Mouse (Mus musculus) megakaryocyte progenitor cell, adult 5-6 weeks (primary cell): ENCODE measurements around the gene Igf1. TPM values are rescaled to one million over a fixed set of nuclear protein-coding genes. Genes with fewer than 3 reads are reported as not detected.
A peak's percentile ranks its signal among the peaks of the same experiment; 100 is the strongest.

Experiments
- ATAC-seq: replicated peaks from 2 replicates; pipeline ENCODE4 v1.8.0; 2016; ENCODE audit warnings: mild to moderate bottlenecking, moderate TSS enrichment, inconsistent platforms; ENCODE audit not compliant: poor library complexity
- total RNA-seq, 2 experiments: library from RNA; stranded (forward) in 1 of 2; stranded (reverse) in 1 of 2; fragments of 157-497, 149-512 nt in 1 of 2; fragments of 200-1000 nt in 1 of 2; gene quantifications; 2 replicates each; pipeline versions ENCODE4 v1.2.3 to v1.2.4; 2015 to 2017

Igf1 gene
- total RNA-seq, 2 experiments from 2014 or later, result 0.04 to 0.49 TPM

DNA sequence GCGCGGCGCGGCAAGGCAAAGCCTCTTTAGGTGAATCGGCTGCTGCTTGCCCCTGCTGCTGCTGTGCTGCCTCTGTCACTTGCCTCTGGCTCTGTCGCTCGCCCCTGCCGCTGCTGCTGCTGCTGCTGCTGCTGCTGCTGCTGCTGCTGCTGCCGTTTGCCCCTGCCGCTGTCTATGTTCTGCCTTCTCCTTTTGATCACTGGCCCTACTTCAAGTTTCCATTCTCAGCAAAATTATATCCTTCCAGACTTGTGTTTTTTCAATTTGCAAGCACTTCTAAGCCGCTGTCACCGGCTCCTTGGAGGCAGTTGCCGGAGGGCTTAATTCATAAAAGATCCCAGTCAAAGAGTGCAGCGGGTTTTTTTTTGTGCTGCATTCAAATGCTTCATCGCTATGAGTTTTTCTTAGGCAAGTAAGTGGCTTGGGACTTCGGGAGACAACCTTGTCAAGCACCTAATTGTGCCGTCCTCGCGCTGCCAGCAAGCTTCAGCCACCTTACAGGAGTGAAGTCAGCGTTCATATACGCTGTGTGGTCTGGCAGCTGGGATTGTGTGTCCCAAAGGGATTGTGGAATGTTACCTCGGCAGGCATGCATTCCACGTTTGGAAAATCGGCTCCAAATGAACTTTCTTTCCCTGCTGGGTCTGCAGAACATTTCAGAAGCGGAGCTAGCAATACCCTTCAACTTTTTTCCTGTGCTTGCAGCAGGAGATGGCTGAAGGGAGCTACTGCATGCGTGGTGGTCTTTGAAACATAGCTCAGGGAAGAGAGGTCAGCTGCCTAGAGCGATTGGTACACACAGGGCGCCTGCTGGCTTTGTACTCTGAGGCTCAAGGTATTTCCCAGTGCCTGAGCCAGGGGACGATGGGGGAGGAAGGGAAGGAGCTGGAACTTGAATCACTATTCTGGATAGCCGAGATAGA is 2.4 kb downstream of the Igf1 start:
- ATAC-seq, result peak; percentile 30; the same call in 1 of the 2 replicates

- no peak for ATAC-seq
Measured at GRCm38 (mm10) chr10:87861104-87861455, 3.0 kb downstream of the Igf1 start.

DNA sequence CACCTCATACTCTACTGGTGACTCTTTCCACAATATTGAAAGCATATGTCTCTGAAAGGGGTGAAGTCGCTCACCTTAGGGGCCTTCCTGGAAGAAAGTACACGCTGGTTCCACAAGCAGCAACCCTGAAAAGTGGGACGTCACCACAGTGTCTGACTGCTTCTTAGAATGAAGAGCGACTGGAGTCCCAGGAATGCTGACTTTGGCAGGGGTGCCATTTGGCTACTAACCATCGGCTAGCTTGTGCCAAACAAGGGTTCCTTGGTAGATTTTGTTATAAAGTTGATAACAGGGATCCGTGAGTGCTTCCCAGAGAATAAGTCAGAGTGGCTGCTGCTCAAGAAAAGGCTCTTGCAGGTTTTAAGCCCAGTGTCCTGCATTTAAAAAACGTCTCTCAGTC is 4.8 kb downstream of the Igf1 start:
- ATAC-seq, result no peak

DNA sequence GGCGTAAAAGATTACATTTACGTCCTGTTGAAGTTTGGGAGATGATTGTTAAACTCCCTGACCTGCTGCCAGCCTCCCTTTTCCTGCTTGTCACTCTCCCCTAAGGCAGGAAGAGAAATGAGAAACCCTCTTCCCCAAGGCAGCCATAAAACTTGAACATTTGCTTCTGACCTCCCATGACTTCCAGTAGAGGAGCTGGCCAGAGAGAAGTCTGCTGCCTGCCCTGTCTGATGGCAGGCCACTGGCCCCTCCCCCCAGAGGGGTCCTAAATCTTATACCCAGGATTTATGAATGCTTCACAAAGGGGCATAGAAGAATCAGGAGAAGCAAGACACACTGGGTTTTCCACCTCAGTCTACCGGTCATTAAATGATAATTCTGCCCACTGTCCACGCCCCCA is 5.3 kb downstream of the Igf1 start:
- ATAC-seq, result no peak

- no peak for ATAC-seq
Measured at GRCm38 (mm10) chr10:87865712-87866111, 7.6 kb downstream of the Igf1 start.

DNA sequence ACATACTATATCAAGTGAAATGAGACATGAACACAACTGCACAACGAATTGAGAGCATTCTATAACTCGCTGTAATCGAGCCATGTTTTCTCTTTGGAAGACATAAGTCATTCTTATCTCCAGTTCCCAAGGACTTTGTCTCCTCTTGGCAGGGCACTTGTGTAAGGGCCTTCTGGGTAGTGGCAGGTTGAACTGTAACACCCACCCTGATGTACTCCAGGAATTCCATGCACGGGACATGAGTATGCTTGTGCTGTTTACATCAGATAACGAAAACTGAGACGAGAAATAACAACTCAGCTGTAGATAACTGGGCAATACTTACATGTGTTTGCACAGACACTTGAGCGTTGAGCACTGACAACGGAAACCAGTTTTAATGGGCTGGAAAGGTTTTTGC is 8.4 kb downstream of the Igf1 start:
- no peak for ATAC-seq

- no peak for ATAC-seq
Measured at GRCm38 (mm10) chr10:87867217-87867616, 9.2 kb downstream of the Igf1 start.

DNA sequence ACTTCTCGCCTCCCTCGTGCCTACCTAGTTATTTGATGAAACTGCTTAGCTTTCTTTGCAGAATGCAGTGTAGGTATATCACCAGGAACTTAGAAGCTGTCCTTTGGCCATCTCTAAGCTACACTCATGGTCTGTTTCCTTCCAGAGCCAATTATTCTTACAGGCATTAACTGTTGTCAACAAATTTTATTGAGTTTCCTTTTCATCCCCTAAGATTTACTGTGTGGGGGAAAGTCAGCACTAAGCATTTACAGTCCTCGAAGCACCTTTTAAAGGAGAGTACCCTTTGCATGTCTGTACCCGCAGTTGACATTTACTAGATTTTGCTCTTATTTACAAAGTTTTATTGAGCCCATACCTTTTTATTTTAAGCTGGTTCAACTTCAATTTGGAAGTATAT is 9.6 kb downstream of the Igf1 start:
- no peak for ATAC-seq

GRCm38 (mm10) chr10:87868349-87869053 is 10.4 kb downstream of the Igf1 start:
- no peak for ATAC-seq

DNA sequence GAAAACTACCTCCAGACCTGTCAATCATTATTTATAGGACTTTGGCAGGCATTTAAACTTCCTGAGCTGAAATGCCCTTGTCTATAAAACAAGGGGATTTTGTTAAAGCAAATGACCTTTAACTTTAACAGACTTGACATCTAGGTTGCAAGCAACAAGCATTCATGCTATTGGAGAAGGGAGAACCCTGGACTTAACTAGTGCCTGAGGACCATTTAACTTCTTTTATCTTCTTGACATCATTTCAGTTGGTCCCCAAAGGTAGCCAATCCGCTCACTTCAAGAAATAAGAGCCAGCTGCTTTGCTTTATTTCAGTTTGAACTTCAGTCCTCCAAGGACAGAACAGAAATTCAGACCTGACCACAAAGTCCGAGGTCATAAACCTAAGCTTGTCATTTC is 11.1 kb downstream of the Igf1 start:
- ATAC-seq, result no peak

DNA sequence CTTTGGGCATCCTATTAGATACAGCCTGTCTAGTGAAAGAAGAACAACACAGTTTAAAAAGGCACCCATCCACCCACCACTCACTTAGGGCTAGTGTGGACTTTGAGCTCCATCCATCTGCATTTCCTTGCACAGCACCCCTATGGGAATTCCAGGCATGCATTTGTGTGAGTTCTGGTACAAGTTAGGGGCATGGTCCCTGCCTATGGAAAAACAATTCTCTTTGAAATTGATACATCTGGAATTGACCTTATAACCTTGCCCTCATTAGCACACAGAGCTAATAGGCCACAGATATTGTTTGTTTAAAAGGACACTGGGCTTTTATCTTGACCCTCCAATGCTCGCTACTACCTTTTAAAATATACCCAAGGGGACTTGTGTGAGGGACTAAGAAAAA is 11.6 kb downstream of the Igf1 start:
- no peak for ATAC-seq

- no peak for ATAC-seq
Measured at GRCm38 (mm10) chr10:87871863-87872647, 14.0 kb downstream of the Igf1 start.

DNA sequence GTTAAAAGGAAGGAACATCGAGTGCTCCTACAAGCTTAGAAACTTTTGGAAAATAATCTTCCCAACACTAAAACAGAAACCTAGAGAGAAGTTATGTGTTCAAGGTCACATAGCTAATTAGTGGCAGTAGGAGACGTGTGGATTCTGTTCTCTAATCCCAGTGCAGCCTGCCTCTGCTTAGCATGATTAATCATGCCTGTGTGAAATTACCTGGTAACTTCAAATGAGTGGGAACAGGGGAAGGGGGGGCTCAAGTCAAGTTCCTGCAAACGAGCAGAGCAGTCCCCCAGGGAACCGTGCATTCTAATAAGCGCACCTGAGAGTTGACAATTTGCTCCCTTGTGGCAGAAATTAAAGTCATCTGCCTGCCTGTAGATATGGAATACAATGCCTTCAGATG is 14.8 kb downstream of the Igf1 start:
- ATAC-seq, result no peak

GRCm38 (mm10) chr10:87873516-87873915 is 15.5 kb downstream of the Igf1 start:
- no peak for ATAC-seq

DNA sequence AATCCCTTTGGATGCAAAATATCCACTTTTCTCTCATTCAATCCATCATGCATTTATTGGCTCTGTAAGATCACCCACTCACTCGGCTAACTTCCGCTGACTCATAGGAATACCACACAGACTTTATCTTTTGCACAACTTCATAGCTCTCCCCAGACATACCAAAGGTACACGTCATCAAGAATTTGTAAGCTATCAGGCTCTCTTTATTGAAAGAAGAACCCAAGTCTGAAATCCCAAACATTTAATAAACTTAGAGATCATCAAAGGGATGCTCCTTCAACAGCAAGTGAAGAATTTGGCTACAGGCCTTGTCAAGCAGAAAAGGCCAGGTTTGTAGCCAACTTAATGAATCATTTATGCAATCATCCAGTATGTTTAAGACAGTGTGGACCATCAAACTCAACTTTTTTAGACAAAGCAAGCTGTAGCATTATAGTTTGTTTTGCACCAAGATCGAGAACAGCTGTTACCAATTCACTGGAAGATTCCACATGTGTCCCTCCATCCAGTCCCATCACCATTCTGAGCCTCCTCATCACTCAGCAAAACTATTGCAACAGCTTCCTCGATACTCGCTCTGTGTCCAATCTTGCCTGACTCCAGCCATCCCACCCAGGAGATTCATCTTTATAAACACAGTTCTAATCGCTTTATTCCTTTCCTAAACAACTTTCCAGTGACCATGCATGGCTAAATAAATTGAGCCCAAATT is 22.2 kb downstream of the Igf1 start:
- no peak for ATAC-seq

GRCm38 (mm10) chr10:87885326-87886040 is 27.4 kb downstream of the Igf1 start:
- no peak for ATAC-seq

DNA sequence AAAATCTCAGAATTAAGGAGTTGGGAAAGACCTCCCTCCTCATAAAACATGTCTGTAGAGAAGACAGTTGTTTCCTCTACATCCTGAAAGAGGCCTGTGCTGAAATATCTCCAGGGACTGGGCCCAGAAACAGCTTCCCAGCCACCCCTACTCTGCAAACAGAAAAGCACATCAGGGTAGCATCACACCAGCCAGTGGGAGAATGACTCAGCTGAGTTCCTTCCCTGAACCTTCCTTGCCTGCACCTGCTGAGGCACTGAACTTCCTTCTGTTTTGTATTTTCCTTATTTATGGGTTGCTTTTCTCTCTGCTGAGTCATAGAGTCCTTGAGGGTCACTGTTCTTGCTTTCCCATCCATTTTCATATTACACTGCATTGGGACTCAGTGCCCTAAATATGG is 31.8 kb downstream of the Igf1 start:
- peak; percentile 57 for ATAC-seq

- ATAC-seq, result no peak
Measured at GRCm38 (mm10) chr10:87892256-87892655, 34.2 kb downstream of the Igf1 start.

- ATAC-seq, result no peak
Measured at GRCm38 (mm10) chr10:87893272-87893671, 35.2 kb downstream of the Igf1 start.

DNA sequence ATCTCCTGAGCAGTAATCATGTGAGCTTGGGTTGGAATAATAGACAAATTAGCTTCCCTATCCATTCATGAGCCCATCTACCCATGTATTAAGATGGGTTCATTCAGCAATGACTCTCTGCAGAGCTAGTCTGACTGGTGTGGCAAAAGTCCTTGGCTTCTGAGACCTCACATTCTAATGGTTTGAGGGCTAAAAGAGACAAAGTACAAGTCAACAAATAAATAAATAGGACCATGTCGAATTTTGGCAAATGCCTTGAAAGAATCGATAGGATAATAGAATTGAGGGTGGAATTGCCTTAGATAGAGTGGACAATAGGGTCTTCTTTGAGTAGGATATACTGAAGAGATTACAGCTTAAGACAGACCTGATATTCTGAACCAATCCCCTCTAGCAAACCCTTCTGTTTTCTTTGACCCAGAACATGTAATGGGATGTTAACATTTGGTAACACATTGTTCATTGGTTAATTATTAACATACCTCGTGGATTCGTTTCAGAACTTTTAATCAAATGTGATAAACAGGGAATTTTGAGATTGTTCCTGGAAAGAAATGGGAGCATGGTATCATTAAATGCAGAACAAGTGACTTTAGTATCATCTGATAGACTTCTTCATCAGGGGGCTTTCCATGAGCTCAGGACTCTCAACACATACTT is 36.5 kb downstream of the Igf1 start:
- no peak for ATAC-seq
